Mouse (Mus musculus) skeletal muscle tissue, postnatal 0 days (tissue): Measurements from ENCODE around the gene Gm26657. TPM values are rescaled to one million over a fixed set of nuclear protein-coding genes. Genes with fewer than 3 reads are reported as not detected.

Experiments used
- polyA plus RNA-seq: library from polyadenylated mRNA; unstranded; fragments of >200 nt; fragmentation: Nextera tagmentation; extraction: Ambion mirVana; gene quantifications from 2 replicates; pipeline ENCODE4 v1.2.1, GENCODE M21; 2015

The Gm26657 gene
- polyA plus RNA-seq, result not detected in 2 replicates

DNA sequence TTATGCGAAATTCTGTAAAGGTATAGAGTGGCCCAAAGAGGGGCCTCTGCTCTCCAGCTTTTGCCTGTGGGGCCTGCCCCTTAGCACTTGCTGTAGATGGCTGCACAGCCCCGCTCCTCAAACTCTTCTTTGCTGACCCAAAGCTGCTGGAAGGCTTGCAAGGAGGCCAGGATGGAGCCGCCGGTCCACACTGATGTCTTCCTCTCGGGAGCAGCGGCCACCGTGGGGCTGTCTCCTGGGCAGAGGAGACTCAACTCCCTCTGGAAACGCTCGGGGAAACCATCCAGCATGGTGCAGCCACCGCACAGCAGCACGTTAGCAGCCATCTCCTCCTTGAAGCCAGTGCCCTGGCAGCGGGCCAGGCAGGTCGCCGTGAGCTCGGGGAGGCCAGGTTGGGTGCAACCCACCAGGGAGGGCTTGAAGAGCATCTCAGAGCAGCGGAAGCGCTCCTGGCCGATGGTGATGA lies at the start of gene Gm26657:
Gene Gm26657, plus strand, starts transcription at position 51 of the 466 bp plus-strand sequence.

GRCm38 (mm10) chr4:56741041-56741493 lies 1.2 kb downstream of the Gm26657 start, which contains the start of gene Actl7b:
Actl7b (minus strand) TSS chr4:56741443.

DNA sequence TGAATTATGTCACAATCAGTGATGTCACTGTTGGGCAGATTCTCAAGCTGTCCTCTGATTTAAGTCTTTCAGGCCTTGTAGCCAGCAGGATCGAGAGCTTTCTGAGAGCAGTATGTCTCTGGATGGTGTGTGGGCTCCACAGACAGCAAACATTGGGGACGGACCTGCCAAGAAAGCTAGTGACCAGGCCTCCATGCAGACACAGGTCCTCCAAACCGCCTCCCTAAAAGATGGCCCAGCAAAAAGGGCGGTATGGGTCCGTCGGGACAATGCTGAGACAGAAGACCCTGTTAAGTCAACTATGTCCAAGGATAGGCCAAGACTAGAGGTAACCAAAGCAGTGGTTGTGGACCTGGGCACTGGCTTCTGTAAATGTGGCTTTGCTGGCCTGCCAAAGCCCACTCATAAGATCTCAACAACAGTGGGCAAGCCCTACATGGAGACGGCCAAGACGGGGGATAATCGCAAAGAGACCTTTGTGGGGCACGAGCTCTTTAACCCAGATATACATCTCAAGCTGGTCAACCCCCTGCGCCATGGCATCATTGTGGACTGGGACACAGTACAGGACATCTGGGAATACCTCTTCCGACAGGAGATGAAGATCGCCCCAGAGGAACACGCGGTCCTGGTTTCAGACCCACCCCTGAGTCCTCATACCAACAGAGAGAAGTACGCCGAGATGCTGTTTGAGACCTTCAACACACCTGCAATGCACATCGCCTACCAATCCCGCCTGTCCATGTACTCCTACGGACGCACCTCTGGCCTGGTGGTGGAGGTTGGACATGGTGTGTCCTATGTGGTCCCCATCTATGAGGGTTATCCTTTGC lies 3.7 kb downstream of the Gm26657 start, which contains the start of gene Actl7a:
Gene Actl7a, plus strand, starts transcription at position 51 of the 833 bp plus-strand sequence.

Other genes with a start within 250 kb of the Gm26657 start
- not detected in 2 replicates for gene Actl7b, start 1.4 kb downstream of the Gm26657 start, polyA plus RNA-seq
- not detected in 2 replicates for gene Actl7a, start 3.3 kb downstream of the Gm26657 start, polyA plus RNA-seq
- gene Elp1, start 62.3 kb downstream of the Gm26657 start, polyA plus RNA-seq, result 16.0 and 18.2 TPM in 2 replicates
- 3.9 and 4.8 TPM in 2 replicates for gene Fam206a, start 62.3 kb downstream of the Gm26657 start, polyA plus RNA-seq
- 13.7 and 13.9 TPM in 2 replicates for gene Ctnnal1, start 125.1 kb downstream of the Gm26657 start, polyA plus RNA-seq
- 8.1 and 8.6 TPM in 2 replicates for gene Tmem245, start 207.4 kb downstream of the Gm26657 start, polyA plus RNA-seq